Comparison of ENCODE assay signal across 9 mouse cellular contexts in genomic region chr14:19776890-19777289, GRCm38 (mm10). TPM values are rescaled to one million over a fixed set of nuclear protein-coding genes. Genes with fewer than 3 reads are reported as not detected.
A peak's percentile ranks its signal among the peaks of the same experiment; 100 is the strongest.
DNase-seq lines count a peak whose midpoint lies in the region; ATAC-seq and TF ChIP-seq lines count a peak whose summit lies in the region.
"Had no signal": no experiment of that assay in that cellular context is flagged by ENCODE, and none has a peak within 500 bp of the region (broad histone marks: within the 10 kb centered on the region; RNA-seq: fewer than 3 reads in every experiment).

No protein-coding gene starts in this region.

- peak; percentile 31 for DNase-seq in gastrocnemius, adult 18-20 months (ENCODE audit: low spot score)
- no peak for DNase-seq in gastrocnemius, postnatal 25 days
- DNase-seq in B cell, adult 2 months = peak; percentile 44 to 47
- peak; percentile 59 for DNase-seq in induced T-regulatory cell, adult 2 months (ENCODE audit: low read depth)
- peak; percentile 44 for DNase-seq in lung, adult 2 months
- peak; percentile 22 for DNase-seq in testis, postnatal 14 days (ENCODE audit: low spot score)

- peak overlapping the region; percentile 26 for H3K27ac ChIP-seq in bone marrow macrophage, adult 2 months (ENCODE audit: insufficient read depth, low read depth, low read length)

- H3K4me1 ChIP-seq in bone marrow macrophage, adult 2 months (ENCODE audit: control insufficient read depth, insufficient read depth, low read length) = peaks cover 21% of the 10 kb centered on the region
- no peaks in the 10 kb centered on the region for H3K4me1 ChIP-seq in lung, adult 2 months (ENCODE audit: control insufficient read depth, insufficient read depth, low read length)

- H3K4me3 ChIP-seq in bone marrow macrophage, adult 2 months (ENCODE audit: insufficient read depth, low read length) = no peak overlapping the region
- H3K4me3 ChIP-seq in lung, adult 2 months (replicated peaks; ENCODE audit: extremely low read depth, low read depth, low read length) = no peak overlapping the region
- H3K4me3 ChIP-seq: megakaryocyte, embryonic 14.5 days had no signal

- ATAC-seq in erythroid progenitor cell, adult 5-6 weeks (replicated peaks; ENCODE audit: low FRiP score, poor library complexity, severe bottlenecking) = no peak

- no peak for TF ChIP-seq POLR2A in bone marrow macrophage, adult 2 months (IDR thresholded peaks at IDR 0.05; ENCODE audit: borderline replicate concordance, low read depth, low read length)
- no peak for TF ChIP-seq POLR2A in lung, adult 2 months (IDR thresholded peaks at IDR 0.05; ENCODE audit: borderline replicate concordance, extremely low read depth, low read depth, low read length)

- peak; percentile 76 for TF ChIP-seq CTCF in bone marrow macrophage, adult 2 months (IDR thresholded peaks at IDR 0.05; ENCODE audit: low read depth, low read length)
- TF ChIP-seq CTCF in lung, adult 2 months (IDR thresholded peaks at IDR 0.05; ENCODE audit: insufficient read depth, low read length) = peak; percentile 93

- 59% methylated on average over 6 of the region's 6 CpGs for WGBS in lung, adult 2 months

RNA-seq across cellular contexts. Expression of gene Nid2, which starts 25.8 kb away (rescaled TPM):
- total RNA-seq in gastrocnemius, adult 18-20 months (2021) = 1 to 10 TPM; 5.5 to 7.1 TPM
- total RNA-seq in gastrocnemius, postnatal 25 days (2021) = 10 to 100 TPM; 13.5 to 14.9 TPM
- 1.0 and 1.5 TPM in 2 replicates for polyA plus RNA-seq in bone marrow macrophage, adult 2 months (2012; ENCODE audit: insufficient read depth, insufficient read length, missing spikeins)
- 10.4 and 10.7 TPM in 2 replicates for polyA plus RNA-seq in lung, adult 2 months (2012; rRNA removed)
- 0.72 and 1.3 TPM in 2 replicates for total RNA-seq in erythroid progenitor cell, adult 5-6 weeks (2015; ENCODE audit: low replicate concordance)
- total RNA-seq in erythroid progenitor cell, adult 5-6 weeks (2017; ENCODE audit: low replicate concordance) = 0.13 TPM in 1 of 2 replicates, not detected in the other

RNA-seq across cellular contexts. Expression of gene Rtraf, which starts 46.7 kb away (rescaled TPM):
- 10 to 100 TPM; 84.3 to 88.5 TPM for total RNA-seq in gastrocnemius, adult 18-20 months (2021)
- total RNA-seq in gastrocnemius, postnatal 25 days (2021) = 10 to 100 TPM; 67.2 to 70.5 TPM
- 100.0 and 110 TPM in 2 replicates for polyA plus RNA-seq in bone marrow macrophage, adult 2 months (2012; ENCODE audit: insufficient read depth, insufficient read length, missing spikeins)
- polyA plus RNA-seq in lung, adult 2 months (2012; rRNA removed) = 18.0 TPM in 2 replicates
- 53.2 and 58.7 TPM in 2 replicates for total RNA-seq in erythroid progenitor cell, adult 5-6 weeks (2015; ENCODE audit: low replicate concordance)
- total RNA-seq in erythroid progenitor cell, adult 5-6 weeks (2017; ENCODE audit: low replicate concordance) = 33.4 and 54.2 TPM in 2 replicates
